Mouse (Mus musculus) kidney, adult 2 months (tissue): Measurements from ENCODE around the gene Stat2.

Source experiments
- CTCF ChIP-seq: fragments of 200-500 bp; conservative IDR thresholded peaks from 2 replicates; pipeline ENCODE4 v1.5.1; 2011; ENCODE audit warnings: low read depth, mild to moderate bottlenecking, control low read depth, low read length, moderate library complexity, mixed read lengths; ENCODE audit not compliant: insufficient read depth, insufficient read length
- POLR2A ChIP-seq: fragments of 200-500 bp; IDR thresholded peaks from one replicate; pipeline ENCODE4 v1.6.1; 2011; ENCODE audit warnings: low read depth, low read length, control low read depth

GRCm38 (mm10) chr10:128321641-128322040 is 51.3 kb downstream of the Stat2 start:
- TF ChIP-seq CTCF (no peak), POLR2A (no peak)
